Mouse (Mus musculus) induced T-regulatory cell, adult 2 months (primary cell): ENCODE measurements around the gene Ube2k.

ENCODE experiments used
- DNase-seq: peaks from one replicate; pipeline ENCODE4 v3.0.0-alpha.2; 2012; ENCODE audit warnings: low read depth

Gene Ube2k

GRCm38 (mm10) chr5:65538121-65538520, 1.1 kb downstream of the Ube2k start:
- no peak for DNase-seq

GRCm38 (mm10) chr5:65538829-65539228, 1.8 kb downstream of the Ube2k start:
- peak; percentile 14 for DNase-seq

- DNase-seq: peak; percentile 18
These were observed 2.8 kb downstream of the Ube2k start for GRCm38 (mm10) chr5:65539786-65540185.

GRCm38 (mm10) chr5:65541889-65542288, 4.9 kb downstream of the Ube2k start:
- DNase-seq: no peak

GRCm38 (mm10) chr5:65543491-65543890, 6.5 kb downstream of the Ube2k start:
- DNase-seq: no peak

- DNase-seq: no peak
These were observed 7.6 kb downstream of the Ube2k start for GRCm38 (mm10) chr5:65544616-65545015.

GRCm38 (mm10) chr5:65549677-65550076, 12.6 kb downstream of the Ube2k start:
- DNase-seq: no peak

GRCm38 (mm10) chr5:65557109-65557508, 20.1 kb downstream of the Ube2k start:
- no peak for DNase-seq

- no peak for DNase-seq
These were observed 24.3 kb downstream of the Ube2k start for GRCm38 (mm10) chr5:65561125-65561893.

- DNase-seq: no peak
These were observed 28.5 kb downstream of the Ube2k start for GRCm38 (mm10) chr5:65565486-65565885.

GRCm38 (mm10) chr5:65574876-65575275, 37.8 kb downstream of the Ube2k start:
- no peak for DNase-seq

- no peak for DNase-seq
These were observed 38.9 kb downstream of the Ube2k start for GRCm38 (mm10) chr5:65575896-65576295.

GRCm38 (mm10) chr5:65578545-65578944, 41.5 kb downstream of the Ube2k start:
- no peak for DNase-seq

GRCm38 (mm10) chr5:65586291-65586690, 49.3 kb downstream of the Ube2k start:
- no peak for DNase-seq

GRCm38 (mm10) chr5:65590199-65590598, 53.2 kb downstream of the Ube2k start:
- DNase-seq: no peak

- no peak for DNase-seq
These were observed 55.4 kb downstream of the Ube2k start for GRCm38 (mm10) chr5:65592421-65592820.

GRCm38 (mm10) chr5:65599681-65600080, 62.6 kb downstream of the Ube2k start:
- DNase-seq: no peak

GRCm38 (mm10) chr5:65606820-65607219, 69.8 kb downstream of the Ube2k start:
- DNase-seq: no peak

GRCm38 (mm10) chr5:65609769-65610168, 72.7 kb downstream of the Ube2k start:
- DNase-seq: no peak

- DNase-seq: no peak
These were observed 73.5 kb downstream of the Ube2k start for GRCm38 (mm10) chr5:65610541-65610940.

GRCm38 (mm10) chr5:65613152-65613924, 76.3 kb downstream of the Ube2k start:
- peak; percentile 26 for DNase-seq

- DNase-seq: no peak
These were observed 87.3 kb downstream of the Ube2k start for GRCm38 (mm10) chr5:65624340-65624739.

- no peak for DNase-seq
These were observed 101.9 kb downstream of the Ube2k start for GRCm38 (mm10) chr5:65638896-65639295.
